27 mouse cellular contexts compared by ENCODE assay signal in genomic region chr7:124168796-124169195, GRCm38 (mm10).
"Had no signal": no experiment of that assay in that cellular context is flagged by ENCODE, and none has a peak within 500 bp of the region (broad histone marks: within the 10 kb centered on the region; RNA-seq: fewer than 3 reads in every experiment).

No protein-coding gene starts in this region.

- H3K27ac ChIP-seq: limb, embryonic 10.5 days; limb, embryonic 12.5 days; limb, embryonic 13.5 days; limb, embryonic 15.5 days; liver, embryonic 12.5 days; liver, embryonic 13.5 days; liver, embryonic 14.5 days; liver, embryonic 15.5 days; lung, embryonic 15.5 days; macrophage; midbrain, embryonic 10.5 days; midbrain, embryonic 12.5 days; midbrain, embryonic 13.5 days; midbrain, embryonic 15.5 days; neural tube, embryonic 12.5 days had no signal

- H3K27me3 ChIP-seq: limb, embryonic 12.5 days; limb, embryonic 13.5 days; limb, embryonic 15.5 days; liver, embryonic 12.5 days; liver, embryonic 13.5 days; liver, embryonic 15.5 days; lung, embryonic 15.5 days; megakaryocyte, embryonic 14.5 days; midbrain, embryonic 12.5 days; midbrain, embryonic 13.5 days; midbrain, embryonic 15.5 days; neural tube, embryonic 12.5 days had no signal

- DNase-seq: liver; liver, embryonic 13.5 days; liver, postnatal 0 days; lung, adult 18-20 months; lung, adult 2 months; lung, embryonic 14.5 days; lung, postnatal 10 days; lung, postnatal 14 days; lung, postnatal 36 days; lung, postnatal 4 days; midbrain, embryonic 14.5 days had no signal

- H3K4me3 ChIP-seq: limb, embryonic 10.5 days; limb, embryonic 12.5 days; limb, embryonic 13.5 days; limb, embryonic 15.5 days; liver, embryonic 12.5 days; liver, embryonic 13.5 days; liver, embryonic 15.5 days; lung, embryonic 15.5 days; megakaryocyte, embryonic 14.5 days; midbrain, embryonic 10.5 days; midbrain, embryonic 12.5 days; midbrain, embryonic 13.5 days; midbrain, embryonic 15.5 days; myocyte; neural tube, embryonic 12.5 days had no signal

- H3K4me1 ChIP-seq: limb, embryonic 10.5 days; limb, embryonic 12.5 days; limb, embryonic 13.5 days; limb, embryonic 15.5 days; liver, embryonic 12.5 days; liver, embryonic 13.5 days; liver, embryonic 15.5 days; lung, embryonic 15.5 days; megakaryocyte, embryonic 14.5 days; midbrain, embryonic 10.5 days; midbrain, embryonic 12.5 days; midbrain, embryonic 13.5 days; neural tube, embryonic 12.5 days had no signal
